Mouse (Mus musculus): ENCODE data around the gene Eif3d. TPM values are rescaled to one million over a fixed set of nuclear protein-coding genes. Genes with fewer than 3 reads are reported as not detected.
A peak's percentile ranks its signal among the peaks of the same experiment; 100 is the strongest.

The Eif3d gene
- polyA plus RNA-seq, 1 experiment: 40.0 TPM

- H3K4me1 ChIP-seq: peaks cover 92% of the 10 kb centered on the region
- H3K4me3 ChIP-seq (replicated peaks): peak overlapping the region; percentile 90
- TF ChIP-seq FLI1 (IDR thresholded peaks at IDR 0.05; ENCODE audit: low read length): no peak
- TF ChIP-seq GATA1 (IDR thresholded peaks at IDR 0.05; ENCODE audit: borderline replicate concordance, low read length): no peak
- no peaks in the 10 kb centered on the region for H3K9me3 ChIP-seq
- H3K27me3 ChIP-seq (replicated peaks): no peaks in the 10 kb centered on the region
- H3K36me3 ChIP-seq (replicated peaks; ENCODE audit: low read length): peaks cover 86% of the 10 kb centered on the region
Measured at GRCm38 (mm10) chr15:77923267-77924035, 47.2 kb downstream of the Eif3d start.

DNA sequence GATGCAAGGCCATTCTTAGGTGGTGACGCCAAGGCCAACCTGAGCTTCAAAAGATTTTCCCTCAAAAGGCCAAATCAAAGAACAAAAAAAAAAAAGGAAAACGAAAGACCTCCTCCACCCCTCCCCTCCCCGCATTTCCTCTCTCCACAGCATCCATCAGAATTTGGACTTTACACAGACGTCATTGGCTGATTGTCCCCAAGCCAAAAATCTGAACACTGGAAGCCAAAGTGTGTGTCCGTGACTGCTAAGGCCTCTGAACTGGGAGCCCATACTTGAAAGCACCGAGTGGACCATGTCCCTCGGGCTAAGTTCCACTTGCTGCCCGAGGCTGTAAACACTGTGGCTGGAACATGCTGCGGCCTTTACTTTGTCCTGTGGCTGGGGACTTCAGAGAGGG, 47.9 kb downstream of the Eif3d start:
- peaks cover 92% of the 10 kb centered on the region for H3K4me1 ChIP-seq
- no peaks in the 10 kb centered on the region for H3K9me3 ChIP-seq
- H3K36me3 ChIP-seq (replicated peaks; ENCODE audit: low read length): peaks cover 93% of the 10 kb centered on the region
- no peaks in the 10 kb centered on the region for H3K27me3 ChIP-seq (replicated peaks)
- TF ChIP-seq FLI1 (IDR thresholded peaks at IDR 0.05; ENCODE audit: low read length) (no peak), GATA1 (IDR thresholded peaks at IDR 0.05; ENCODE audit: borderline replicate concordance, low read length) (no peak)
- H3K4me3 ChIP-seq (replicated peaks): no peak overlapping the region

DNA sequence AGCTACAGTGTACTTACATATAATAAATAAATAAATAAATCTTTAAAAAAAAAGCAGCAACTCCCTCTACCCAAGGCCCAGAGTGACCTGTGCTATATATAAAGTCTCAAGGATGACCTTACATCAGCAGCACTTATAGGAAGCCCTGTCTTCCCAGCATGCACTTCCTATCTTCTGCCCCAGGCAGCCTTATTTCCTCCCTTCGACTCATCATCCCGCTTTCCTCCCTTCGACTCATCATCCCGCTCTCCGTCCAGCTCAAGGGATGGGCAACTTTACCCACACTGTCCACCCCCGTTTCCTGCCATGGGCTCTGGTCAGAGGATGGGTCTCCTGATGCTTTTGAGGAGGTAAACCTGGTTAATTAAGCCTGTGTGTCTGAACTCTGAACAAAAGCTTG, 49.0 kb downstream of the Eif3d start:
- Histone ChIP-seq H3K27me3 (replicated peaks) (no peaks in the 10 kb centered on the region), H3K36me3 (replicated peaks; ENCODE audit: low read length) (peaks cover 88% of the 10 kb centered on the region), H3K9me3 (no peaks in the 10 kb centered on the region), H3K4me3 (replicated peaks) (no peak overlapping the region), H3K4me1 (peaks cover 91% of the 10 kb centered on the region)
- TF ChIP-seq GATA1 (IDR thresholded peaks at IDR 0.05; ENCODE audit: borderline replicate concordance, low read length) (no peak), FLI1 (IDR thresholded peaks at IDR 0.05; ENCODE audit: low read length) (no peak)

- Histone ChIP-seq H3K9me3 (no peaks in the 10 kb centered on the region), H3K4me3 (replicated peaks) (no peak overlapping the region), H3K27me3 (replicated peaks) (no peaks in the 10 kb centered on the region), H3K4me1 (peaks cover 96% of the 10 kb centered on the region), H3K36me3 (replicated peaks; ENCODE audit: low read length) (peaks cover 89% of the 10 kb centered on the region)
- TF ChIP-seq FLI1 (IDR thresholded peaks at IDR 0.05; ENCODE audit: low read length) (no peak), GATA1 (IDR thresholded peaks at IDR 0.05; ENCODE audit: borderline replicate concordance, low read length) (no peak)
Measured at GRCm38 (mm10) chr15:77920511-77921462, 49.8 kb downstream of the Eif3d start.

GRCm38 (mm10) chr15:77919441-77919840, 51.2 kb downstream of the Eif3d start:
- H3K27me3 ChIP-seq (replicated peaks): no peaks in the 10 kb centered on the region
- peaks cover 91% of the 10 kb centered on the region for H3K36me3 ChIP-seq (replicated peaks; ENCODE audit: low read length)
- no peak overlapping the region for H3K4me3 ChIP-seq (replicated peaks)
- no peaks in the 10 kb centered on the region for H3K9me3 ChIP-seq
- H3K4me1 ChIP-seq: peaks cover 98% of the 10 kb centered on the region
- TF ChIP-seq FLI1 (IDR thresholded peaks at IDR 0.05; ENCODE audit: low read length) (no peak), GATA1 (IDR thresholded peaks at IDR 0.05; ENCODE audit: borderline replicate concordance, low read length) (no peak)

- Histone ChIP-seq H3K4me1 (peaks cover 93% of the 10 kb centered on the region), H3K9me3 (no peaks in the 10 kb centered on the region), H3K36me3 (replicated peaks; ENCODE audit: low read length) (peaks cover 89% of the 10 kb centered on the region), H3K4me3 (replicated peaks) (no peak overlapping the region), H3K27me3 (replicated peaks) (no peaks in the 10 kb centered on the region)
- TF ChIP-seq FLI1 (IDR thresholded peaks at IDR 0.05; ENCODE audit: low read length): no peak
- TF ChIP-seq GATA1 (IDR thresholded peaks at IDR 0.05; ENCODE audit: borderline replicate concordance, low read length): no peak
Measured at GRCm38 (mm10) chr15:77916851-77917544, 53.6 kb downstream of the Eif3d start.

- H3K27me3 ChIP-seq (replicated peaks): no peaks in the 10 kb centered on the region
- no peak overlapping the region for H3K4me3 ChIP-seq (replicated peaks)
- no peak for TF ChIP-seq FLI1 (IDR thresholded peaks at IDR 0.05; ENCODE audit: low read length)
- no peak for TF ChIP-seq GATA1 (IDR thresholded peaks at IDR 0.05; ENCODE audit: borderline replicate concordance, low read length)
- H3K36me3 ChIP-seq (replicated peaks; ENCODE audit: low read length): peaks cover 77% of the 10 kb centered on the region
- no peaks in the 10 kb centered on the region for H3K9me3 ChIP-seq
- peaks cover 92% of the 10 kb centered on the region for H3K4me1 ChIP-seq
Measured at GRCm38 (mm10) chr15:77915287-77915686, 55.3 kb downstream of the Eif3d start.

- Histone ChIP-seq H3K9me3 (no peaks in the 10 kb centered on the region), H3K36me3 (replicated peaks; ENCODE audit: low read length) (peaks cover 69% of the 10 kb centered on the region), H3K4me1 (peaks cover 88% of the 10 kb centered on the region), H3K27me3 (replicated peaks) (no peaks in the 10 kb centered on the region), H3K4me3 (replicated peaks) (no peak overlapping the region)
- TF ChIP-seq FLI1 (IDR thresholded peaks at IDR 0.05; ENCODE audit: low read length): no peak
Measured at GRCm38 (mm10) chr15:77914507-77914906, 56.1 kb downstream of the Eif3d start.

- Histone ChIP-seq H3K36me3 (replicated peaks; ENCODE audit: low read length) (peaks cover 54% of the 10 kb centered on the region), H3K4me1 (peaks cover 75% of the 10 kb centered on the region), H3K27me3 (replicated peaks) (no peaks in the 10 kb centered on the region), H3K4me3 (replicated peaks) (no peak overlapping the region), H3K9me3 (no peaks in the 10 kb centered on the region)
- no peak for TF ChIP-seq FLI1 (IDR thresholded peaks at IDR 0.05; ENCODE audit: low read length)
- no peak for TF ChIP-seq GATA1 (IDR thresholded peaks at IDR 0.05; ENCODE audit: borderline replicate concordance, low read length)
Measured at GRCm38 (mm10) chr15:77913054-77913453, 57.6 kb downstream of the Eif3d start.

Data from megakaryocyte, embryonic 14.5 days (primary cell).